Mouse (Mus musculus): ENCODE measurements around the gene Gm5294. TPM values are rescaled to one million over a fixed set of nuclear protein-coding genes. Genes with fewer than 3 reads are reported as not detected.

Gene Gm5294
- total RNA-seq, 2 experiments from 2014 or later = not detected

- intact Hi-C loops (cut with DNase I) = no loop called here
- H3K4me3 ChIP-seq = no peak overlapping the region
- H3K27ac ChIP-seq = no peak overlapping the region
- no peak for TF ChIP-seq CTCF (IDR thresholded peaks at IDR 0.05)
- DNase-seq (ENCODE audit: extremely low spot score in 1 of 2, low spot score in 2 of 2) = no peak
These were observed 15.6 kb upstream of the Gm5294 start for GRCm38 (mm10) chr5:138804286-138804685.

- intact Hi-C loops (cut with DNase I) = no loop called here
- no peak overlapping the region for H3K4me3 ChIP-seq
- no peak for TF ChIP-seq CTCF (IDR thresholded peaks at IDR 0.05)
- no peak overlapping the region for H3K27ac ChIP-seq
- DNase-seq (ENCODE audit: extremely low spot score in 1 of 2, low spot score in 2 of 2) = no peak
These were observed 10.1 kb upstream of the Gm5294 start for GRCm38 (mm10) chr5:138809767-138810166.

- no peak overlapping the region for H3K4me3 ChIP-seq
- intact Hi-C loops (cut with DNase I) = no loop called here
- DNase-seq (ENCODE audit: extremely low spot score in 1 of 2, low spot score in 2 of 2) = no peak
- no peak for TF ChIP-seq CTCF (IDR thresholded peaks at IDR 0.05)
- H3K27ac ChIP-seq = no peak overlapping the region
These were observed 945 bp downstream of the Gm5294 start for GRCm38 (mm10) chr5:138820717-138821332.

- no peak for DNase-seq (ENCODE audit: extremely low spot score in 1 of 2, low spot score in 2 of 2)
- intact Hi-C loops (cut with DNase I) = no loop called here
- TF ChIP-seq CTCF (IDR thresholded peaks at IDR 0.05) = no peak
- Histone ChIP-seq H3K27ac (no peak overlapping the region), H3K4me3 (no peak overlapping the region)
These were observed 5.2 kb downstream of the Gm5294 start for GRCm38 (mm10) chr5:138825090-138825489.

- DNase-seq (ENCODE audit: extremely low spot score in 1 of 2, low spot score in 2 of 2) = no peak
- intact Hi-C loops (cut with DNase I) = no loop called here
- Histone ChIP-seq H3K27ac (no peak overlapping the region), H3K4me3 (no peak overlapping the region)
- no peak for TF ChIP-seq CTCF (IDR thresholded peaks at IDR 0.05)
These were observed 13.5 kb downstream of the Gm5294 start for GRCm38 (mm10) chr5:138833406-138833805.

DNA sequence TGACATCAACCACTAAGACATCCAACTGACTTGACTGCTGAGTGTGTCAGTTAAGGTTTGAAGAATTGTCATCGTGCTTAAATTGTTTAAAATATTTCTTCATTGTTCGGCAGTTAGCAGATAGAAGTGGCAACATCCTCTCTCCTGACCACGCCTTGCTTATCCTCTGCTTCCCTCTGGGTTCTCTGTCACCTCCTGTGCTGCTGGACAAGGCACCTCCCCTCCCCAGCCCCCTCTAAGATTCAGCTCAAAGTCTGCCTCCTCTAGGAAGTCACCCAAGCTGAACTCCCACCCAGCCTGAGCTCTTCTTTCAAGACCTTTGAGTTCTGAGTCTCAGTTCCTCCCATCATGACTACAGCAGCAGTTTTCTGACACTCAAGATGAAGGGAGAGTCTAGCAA is 15.0 kb downstream of the Gm5294 start:
- Histone ChIP-seq H3K4me3 (no peak overlapping the region), H3K27ac (no peak overlapping the region)
- no peak for DNase-seq (ENCODE audit: extremely low spot score in 1 of 2, low spot score in 2 of 2)
- intact Hi-C loops (cut with DNase I) = no loop called here
- no peak for TF ChIP-seq CTCF (IDR thresholded peaks at IDR 0.05)

- no peak overlapping the region for H3K4me3 ChIP-seq
- no peak for TF ChIP-seq CTCF (IDR thresholded peaks at IDR 0.05)
- H3K27ac ChIP-seq = no peak overlapping the region
- intact Hi-C loops (cut with DNase I) = loop anchor here (10.0 kb wide), 1 partner anchor 514 kb away; the partner anchor contains the start of genes Cox19 and Cyp2w1
- DNase-seq (ENCODE audit: extremely low spot score in 1 of 2, low spot score in 2 of 2) = no peak
These were observed 21.1 kb downstream of the Gm5294 start for GRCm38 (mm10) chr5:138840981-138841380.

- no peak overlapping the region for H3K4me3 ChIP-seq
- no peak for TF ChIP-seq CTCF (IDR thresholded peaks at IDR 0.05)
- no peak for DNase-seq (ENCODE audit: extremely low spot score in 1 of 2, low spot score in 2 of 2)
- no peak overlapping the region for H3K27ac ChIP-seq
- intact Hi-C loops (cut with DNase I) = loop anchor here (10.0 kb wide), 1 partner anchor 512 kb away; the partner anchor contains the start of genes Cox19 and Cyp2w1
These were observed 23.4 kb downstream of the Gm5294 start for GRCm38 (mm10) chr5:138843168-138843824.

GRCm38 (mm10) chr5:138846506-138846905 is 26.6 kb downstream of the Gm5294 start:
- Histone ChIP-seq H3K4me3 (no peak overlapping the region), H3K27ac (no peak overlapping the region)
- TF ChIP-seq CTCF (IDR thresholded peaks at IDR 0.05) = no peak
- DNase-seq (ENCODE audit: extremely low spot score in 1 of 2, low spot score in 2 of 2) = no peak
- intact Hi-C loops (cut with DNase I) = loop anchor here (5.0 to 10.0 kb wide), 2 partner anchors 161 to 508 kb away; partner anchors contain the start of genes Cox19 and Cyp2w1

DNA sequence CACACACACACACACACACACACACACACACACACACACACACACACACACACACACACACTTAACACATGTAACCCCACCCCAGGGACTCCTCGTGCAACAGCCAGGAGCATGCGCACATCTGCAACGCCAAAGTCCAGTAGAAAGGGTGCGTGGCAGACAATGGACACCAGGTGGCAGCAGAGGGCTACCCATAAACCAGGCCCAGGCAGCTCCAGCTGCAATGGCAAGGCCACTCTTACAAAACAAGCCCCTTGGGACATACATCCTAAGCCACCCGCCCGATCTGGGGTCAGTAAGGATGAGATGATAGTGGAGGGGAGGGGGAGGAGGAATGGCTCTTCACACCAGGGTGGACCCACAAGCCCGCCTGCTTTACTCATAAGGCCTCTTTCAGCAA is 28.2 kb downstream of the Gm5294 start:
- peak; percentile 85 for TF ChIP-seq CTCF (IDR thresholded peaks at IDR 0.05)
- intact Hi-C loops (cut with DNase I) = loop anchor here (1.0 to 10.0 kb wide), 4 partner anchors 159 to 507 kb away; partner anchors contain the start of genes Cox19 and Cyp2w1
- H3K27ac ChIP-seq = no peak overlapping the region
- no peak overlapping the region for H3K4me3 ChIP-seq
- peak; percentile 89 to 94 for DNase-seq (ENCODE audit: extremely low spot score in 1 of 2, low spot score in 2 of 2)

- DNase-seq (ENCODE audit: extremely low spot score in 1 of 2, low spot score in 2 of 2) = no peak
- intact Hi-C loops (cut with DNase I) = loop anchor here (2.0 to 10.0 kb wide), 3 partner anchors 157 to 505 kb away; partner anchors contain the start of genes Cox19 and Cyp2w1
- H3K4me3 ChIP-seq = no peak overlapping the region
- no peak overlapping the region for H3K27ac ChIP-seq
- TF ChIP-seq CTCF (IDR thresholded peaks at IDR 0.05) = no peak
These were observed 30.0 kb downstream of the Gm5294 start for GRCm38 (mm10) chr5:138849682-138850461.

GRCm38 (mm10) chr5:138850462-138850844 is 30.6 kb downstream of the Gm5294 start:
- DNase-seq (ENCODE audit: extremely low spot score in 1 of 2, low spot score in 2 of 2) = no peak
- H3K4me3 ChIP-seq = no peak overlapping the region
- intact Hi-C loops (cut with DNase I) = no loop called here
- no peak overlapping the region for H3K27ac ChIP-seq
- no peak for TF ChIP-seq CTCF (IDR thresholded peaks at IDR 0.05)

Data from left cerebral cortex, adult 2 months (tissue).